Mouse (Mus musculus): ENCODE measurements around the gene Ell. TPM values are rescaled to one million over a fixed set of nuclear protein-coding genes. Genes with fewer than 3 reads are reported as not detected.

Gene Ell
- total RNA-seq, 2 experiments from 2014 or later, result 2.8 to 10.5 TPM

- ATAC-seq (replicated peaks; ENCODE audit: low FRiP score, poor library complexity, severe bottlenecking), result peak; percentile 74
Measured at GRCm38 (mm10) chr8:70593961-70594609, 54.8 kb downstream of the Ell start, which contains the start of gene Isyna1. Gene Isyna1 (plus strand): TSS chr8:70594373.

DNA sequence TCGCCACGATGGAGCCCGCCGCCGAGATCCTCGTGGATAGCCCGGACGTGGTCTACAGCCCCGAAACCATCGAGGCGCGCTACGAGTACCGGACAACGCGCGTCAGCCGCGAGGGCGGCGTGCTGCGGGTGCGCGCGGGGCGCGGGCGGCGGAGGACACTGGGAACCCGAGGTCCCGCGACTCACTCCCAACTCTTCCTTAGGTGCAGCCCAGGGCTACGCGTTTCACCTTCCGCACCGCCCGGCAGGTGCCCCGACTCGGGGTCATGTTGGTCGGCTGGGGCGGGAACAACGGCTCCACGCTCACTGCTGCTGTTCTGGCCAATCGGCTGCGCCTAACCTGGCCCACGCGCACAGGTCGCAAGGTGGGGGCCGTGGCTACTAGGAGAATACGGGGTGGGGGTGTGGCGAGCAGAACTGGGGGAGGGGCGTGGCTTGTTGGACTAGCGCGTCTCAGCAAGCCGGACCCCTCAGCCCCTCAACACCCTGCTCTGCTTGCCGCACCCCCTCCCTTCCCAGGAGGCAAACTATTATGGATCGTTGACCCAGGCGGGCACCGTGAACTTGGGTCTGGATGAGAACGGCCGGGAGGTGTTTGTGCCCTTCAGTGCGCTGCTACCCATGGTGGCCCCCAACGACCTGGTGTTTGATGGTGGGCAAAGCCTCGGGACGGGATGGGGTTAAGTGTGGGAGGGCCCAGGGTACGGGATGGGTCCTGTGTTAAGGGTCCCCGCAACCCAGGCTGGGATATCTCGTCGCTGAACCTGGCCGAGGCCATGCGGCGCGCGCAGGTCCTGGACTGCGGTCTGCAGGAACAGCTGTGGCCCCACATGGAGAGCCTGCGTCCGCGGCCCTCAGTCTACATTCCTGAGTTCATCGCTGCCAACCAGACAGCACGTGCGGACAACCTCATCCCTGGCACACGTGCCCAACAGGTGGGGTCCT, 55.6 kb downstream of the Ell start:
- ATAC-seq (replicated peaks; ENCODE audit: low FRiP score, poor library complexity, severe bottlenecking), result peak; percentile 9; the same call in 1 of the 2 replicates

- ATAC-seq (replicated peaks; ENCODE audit: low FRiP score, poor library complexity, severe bottlenecking), result no peak
Measured at GRCm38 (mm10) chr8:70595811-70596210, 56.6 kb downstream of the Ell start.

DNA sequence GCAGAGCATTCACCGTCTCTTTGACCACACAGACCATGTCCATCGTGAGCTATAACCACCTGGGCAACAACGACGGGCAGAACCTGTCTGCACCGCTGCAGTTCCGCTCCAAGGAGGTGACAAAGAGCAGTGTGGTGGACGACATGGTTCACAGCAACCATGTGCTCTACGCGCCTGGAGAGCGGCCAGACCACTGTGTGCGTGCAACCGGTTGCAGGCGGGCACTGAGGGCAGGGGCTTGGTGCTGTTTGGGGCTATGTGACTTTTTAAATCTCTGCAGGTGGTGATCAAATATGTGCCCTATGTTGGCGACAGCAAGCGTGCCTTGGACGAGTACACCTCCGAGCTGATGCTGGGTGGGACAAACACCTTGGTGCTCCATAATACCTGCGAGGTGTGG, 57.0 kb downstream of the Ell start:
- ATAC-seq (replicated peaks; ENCODE audit: low FRiP score, poor library complexity, severe bottlenecking), result no peak

DNA sequence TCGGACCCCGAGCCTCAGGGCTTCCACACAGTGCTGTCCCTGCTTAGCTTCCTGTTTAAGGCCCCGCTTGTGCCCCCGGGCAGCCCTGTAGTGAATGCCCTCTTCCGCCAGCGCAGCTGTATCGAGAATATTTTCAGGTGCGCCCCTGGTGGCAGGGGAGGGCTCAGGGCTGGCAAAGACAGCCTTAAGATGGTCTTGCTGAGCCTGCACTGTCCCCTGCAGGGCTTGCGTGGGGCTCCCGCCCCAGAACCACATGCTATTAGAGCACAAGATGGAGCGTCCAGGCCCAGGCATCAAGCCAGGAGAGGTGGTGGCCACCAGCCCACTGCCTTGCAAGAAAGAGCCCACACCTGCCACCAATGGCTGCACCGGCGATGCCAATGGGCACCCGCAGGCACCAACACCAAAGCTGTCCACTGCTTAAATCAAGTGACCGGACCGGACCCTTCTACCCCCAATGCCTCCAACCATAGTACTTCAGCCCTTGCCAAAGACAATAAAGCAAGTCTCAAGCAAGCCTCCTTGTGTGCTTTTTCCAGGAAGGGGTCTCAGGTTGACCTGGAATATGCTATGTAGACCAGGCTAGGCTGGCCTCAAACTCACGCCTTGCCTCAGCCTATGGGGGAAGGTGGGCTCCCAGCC, 57.6 kb downstream of the Ell start:
- no peak for ATAC-seq (replicated peaks; ENCODE audit: low FRiP score, poor library complexity, severe bottlenecking)

- ATAC-seq (replicated peaks; ENCODE audit: low FRiP score, poor library complexity, severe bottlenecking), result no peak
Measured at GRCm38 (mm10) chr8:70597417-70598272, 58.4 kb downstream of the Ell start.

DNA sequence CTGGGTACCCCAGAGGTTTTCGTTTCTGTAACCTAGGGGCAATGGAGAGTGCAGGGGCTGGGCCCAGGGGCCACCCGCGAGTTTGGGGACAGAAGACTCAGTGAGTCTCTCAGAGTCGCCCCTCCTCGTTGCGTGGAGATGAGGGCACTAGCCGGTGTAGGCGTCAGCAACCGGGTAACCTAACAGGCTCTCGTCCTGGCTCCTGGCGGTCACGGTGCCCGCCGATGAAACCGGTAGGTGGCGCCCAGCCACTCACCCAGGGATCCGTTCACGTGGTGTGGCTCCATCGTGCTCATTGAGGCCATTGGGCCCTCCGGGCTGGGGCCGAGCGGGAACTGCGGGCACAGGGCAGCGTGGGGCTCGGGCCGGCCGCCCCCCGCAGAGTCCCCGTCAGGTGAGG, 59.0 kb downstream of the Ell start:
- ATAC-seq (replicated peaks; ENCODE audit: low FRiP score, poor library complexity, severe bottlenecking), result no peak

DNA sequence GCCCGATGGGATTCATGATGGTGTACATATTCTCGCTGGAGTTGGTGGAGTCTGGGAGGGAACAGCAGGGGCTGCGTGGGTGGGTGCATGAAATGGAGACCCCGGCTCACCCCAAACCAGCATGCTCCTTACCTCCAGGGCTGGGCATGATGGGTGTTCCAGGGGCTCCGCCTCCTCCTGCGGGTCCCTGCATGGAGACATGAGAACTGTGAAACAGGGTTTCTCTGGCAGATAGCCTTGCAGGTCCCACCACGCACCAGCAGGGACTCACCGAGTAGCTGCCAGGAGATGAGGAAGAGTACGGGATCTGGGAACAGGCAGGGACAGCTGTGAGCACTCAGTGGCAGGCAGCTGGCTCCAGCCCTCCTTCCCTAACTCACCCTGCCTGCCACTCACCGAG, 59.5 kb downstream of the Ell start:
- no peak for ATAC-seq (replicated peaks; ENCODE audit: low FRiP score, poor library complexity, severe bottlenecking)

DNA sequence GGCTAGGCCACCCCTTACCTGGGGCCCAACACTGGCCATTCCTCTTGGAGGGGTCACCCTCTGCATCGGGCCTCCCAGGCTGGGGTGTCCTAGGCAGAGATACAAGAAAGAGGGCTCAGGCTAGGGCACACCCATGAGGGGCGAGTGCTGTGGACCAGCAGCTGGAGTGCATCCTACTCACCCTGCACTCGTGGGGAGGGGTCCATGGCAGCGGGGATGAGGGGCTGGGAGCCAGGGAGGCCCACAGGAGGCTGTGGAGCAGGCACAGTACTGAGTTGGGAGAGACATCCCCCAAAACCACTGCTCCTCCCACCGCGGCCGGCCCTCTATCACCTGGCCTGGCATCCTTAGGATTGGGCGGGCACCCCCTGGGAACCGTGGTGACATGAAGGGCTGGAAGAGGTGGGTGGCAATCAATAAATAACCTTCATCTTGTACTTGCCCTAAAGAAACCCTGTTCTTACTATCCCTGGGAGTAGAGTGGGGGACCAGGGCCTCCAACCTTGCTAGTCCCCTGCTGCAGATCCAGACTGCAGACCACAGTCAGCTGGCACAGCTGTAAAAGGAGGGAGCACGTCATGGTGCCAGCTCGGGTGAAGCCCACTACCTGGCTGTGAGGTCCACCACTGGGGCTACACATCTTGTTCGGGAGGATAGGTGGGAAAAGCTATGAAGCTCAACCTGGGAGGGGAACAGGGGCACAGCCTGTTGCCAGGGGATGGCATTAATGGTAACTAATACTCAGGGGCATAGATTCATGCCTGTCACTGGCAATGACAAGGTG, 60.4 kb downstream of the Ell start:
- no peak for ATAC-seq (replicated peaks; ENCODE audit: low FRiP score, poor library complexity, severe bottlenecking)

- ATAC-seq (replicated peaks; ENCODE audit: low FRiP score, poor library complexity, severe bottlenecking), result no peak
Measured at GRCm38 (mm10) chr8:70600473-70601270, 61.4 kb downstream of the Ell start.

- peak; percentile 73 for ATAC-seq (replicated peaks; ENCODE audit: low FRiP score, poor library complexity, severe bottlenecking)
Measured at GRCm38 (mm10) chr8:70601271-70601649, 62.0 kb downstream of the Ell start.

DNA sequence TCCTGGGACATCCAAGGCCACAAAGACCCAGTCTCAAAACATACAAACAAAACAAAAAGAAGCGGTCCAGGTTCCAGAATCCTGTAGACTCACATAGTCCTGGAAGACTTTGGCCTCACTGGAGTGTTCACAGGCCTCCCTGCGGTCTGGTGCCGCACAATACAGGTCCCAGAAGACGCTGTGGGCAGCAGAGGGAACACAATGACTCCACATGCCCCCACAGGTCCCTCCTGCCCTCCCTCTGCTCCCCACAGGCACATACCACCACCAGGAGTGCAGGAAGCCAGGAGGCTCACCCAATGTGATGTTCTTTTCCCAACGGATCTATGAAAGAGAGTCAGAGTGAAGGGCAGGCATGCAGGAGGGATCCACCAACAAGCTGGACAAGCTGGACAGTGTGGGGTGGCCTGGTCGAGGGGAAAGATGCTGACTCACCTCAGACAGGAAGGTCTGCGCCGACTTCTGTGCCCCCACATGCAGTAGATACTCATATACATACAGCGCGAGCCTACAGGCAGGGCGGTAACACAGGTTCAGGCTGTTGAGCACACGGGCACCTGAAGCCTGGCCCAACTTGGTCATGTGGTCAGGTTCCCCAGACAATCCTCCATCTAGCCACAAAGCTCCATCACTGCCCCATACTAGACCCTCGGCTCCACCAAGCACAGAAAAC, 63.0 kb downstream of the Ell start:
- ATAC-seq (replicated peaks; ENCODE audit: low FRiP score, poor library complexity, severe bottlenecking), result no peak

GRCm38 (mm10) chr8:70604558-70604957, 65.3 kb downstream of the Ell start:
- ATAC-seq (replicated peaks; ENCODE audit: low FRiP score, poor library complexity, severe bottlenecking), result no peak

DNA sequence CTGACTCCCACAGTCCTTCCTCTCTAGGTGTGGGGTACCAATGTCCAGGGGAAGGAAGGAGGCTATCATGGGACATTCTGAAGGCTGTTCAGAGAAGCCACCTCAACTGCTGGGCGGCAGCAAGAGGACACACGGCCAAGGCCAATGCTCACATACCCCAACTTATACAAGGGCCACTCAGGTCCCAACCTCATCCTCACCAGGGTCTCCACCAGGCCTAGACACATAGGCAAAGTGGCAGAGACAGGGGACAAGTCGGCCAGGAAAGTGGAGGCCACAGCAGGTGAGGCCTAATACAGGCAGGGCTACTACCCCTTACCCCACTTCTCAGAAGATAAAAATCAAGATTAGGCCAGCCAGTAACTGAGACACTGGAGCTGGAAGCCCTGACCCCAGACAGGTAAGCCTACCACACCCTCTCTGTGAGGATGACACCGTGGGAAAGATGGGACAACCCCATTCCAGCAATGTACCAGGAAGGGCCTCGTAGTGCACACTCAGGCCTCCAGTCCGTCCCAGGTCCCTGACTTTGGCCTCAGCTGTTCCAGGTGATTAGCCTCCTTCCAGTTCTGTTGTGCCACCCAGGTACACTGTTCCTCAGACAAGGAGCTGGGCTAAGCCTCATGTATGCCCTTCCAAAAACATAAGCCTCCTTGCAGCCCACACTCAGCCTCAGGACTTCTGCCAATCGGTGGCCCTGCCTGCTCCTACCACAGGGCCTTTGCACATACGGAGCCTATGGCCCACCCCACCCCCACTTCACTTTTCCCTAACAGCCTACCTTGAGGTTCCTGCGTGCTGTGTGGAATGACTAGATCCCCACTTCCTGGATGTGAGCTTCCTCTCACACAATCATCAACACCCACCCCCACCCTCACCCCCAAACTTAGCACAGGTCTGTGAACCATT, 66.9 kb downstream of the Ell start:
- ATAC-seq (replicated peaks; ENCODE audit: low FRiP score, poor library complexity, severe bottlenecking), result no peak

DNA sequence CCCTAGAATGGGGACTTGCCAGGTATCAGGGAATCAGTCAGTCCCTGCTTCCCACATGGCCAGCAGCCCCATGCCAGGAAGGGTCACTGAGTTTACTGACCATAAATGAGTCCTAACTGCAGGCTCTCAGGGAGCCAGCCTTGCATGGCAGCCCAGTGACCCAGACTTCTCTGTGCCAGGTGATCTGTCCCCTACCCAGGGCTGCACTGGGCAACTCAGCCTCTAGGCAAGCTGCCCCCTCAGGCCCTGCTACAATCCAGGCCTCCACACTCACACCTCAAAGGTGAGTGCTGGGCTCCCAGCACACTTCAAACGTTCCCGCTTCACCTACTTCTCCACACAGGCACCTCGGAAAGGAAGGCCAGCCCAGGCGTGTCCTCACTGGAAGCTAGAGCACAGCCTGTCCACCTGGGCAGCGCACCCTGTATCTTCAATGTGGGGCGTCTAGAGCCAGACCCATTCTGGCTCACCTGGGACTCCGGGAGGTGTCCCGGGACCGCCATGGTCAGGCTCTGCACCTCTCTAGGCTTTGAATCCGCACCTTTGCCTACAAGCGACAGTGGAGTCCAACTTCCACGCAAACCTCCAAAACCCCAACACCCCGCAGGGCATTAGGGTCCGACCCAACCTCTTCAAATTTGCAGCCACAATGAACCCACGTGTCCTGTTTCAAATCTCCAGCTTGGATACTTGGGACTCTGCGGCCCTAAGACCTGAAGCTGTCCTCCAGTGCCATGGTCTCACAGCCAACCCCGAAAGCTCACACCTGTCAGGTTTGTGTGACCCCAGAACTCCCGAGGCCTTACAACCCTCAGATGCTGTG, 67.7 kb downstream of the Ell start:
- no peak for ATAC-seq (replicated peaks; ENCODE audit: low FRiP score, poor library complexity, severe bottlenecking)

- no peak for ATAC-seq (replicated peaks; ENCODE audit: low FRiP score, poor library complexity, severe bottlenecking)
Measured at GRCm38 (mm10) chr8:70607603-70607897, 68.3 kb downstream of the Ell start.
